Mouse (Mus musculus) retina, postnatal 1 day (tissue): ENCODE results near the gene Mup6.
"Not testable (repeated sequence)": the region's sequence is repeated elsewhere in the genome, so short reads cannot be mapped to it uniquely, and the experiment has no call there.

Experiments used
- DNase-seq: peaks from one replicate; pipeline ENCODE4 v3.0.0-alpha.2; 2012

Mup6 gene

GRCm38 (mm10) chr4:59963405-59964344 lies at the start of gene Mup6:
Mup6 (plus strand) TSS chr4:59964294.
- no peak for DNase-seq

- DNase-seq: no peak
Measured at GRCm38 (mm10) chr4:59914608-59915403, 49.3 kb upstream of the Mup6 start, which contains the start of gene Slc46a2. Slc46a2 (minus strand) TSS chr4:59915056.

GRCm38 (mm10) chr4:59917966-59918365 lies 46.1 kb upstream of the Mup6 start:
- DNase-seq: no peak

- DNase-seq: no peak
Measured at GRCm38 (mm10) chr4:59925082-59925481, 39.0 kb upstream of the Mup6 start.

GRCm38 (mm10) chr4:59927666-59928065 lies 36.4 kb upstream of the Mup6 start:
- DNase-seq: no peak

GRCm38 (mm10) chr4:59928347-59928746 lies 35.7 kb upstream of the Mup6 start:
- peak; percentile 73 for DNase-seq

GRCm38 (mm10) chr4:59932505-59933281 lies 31.4 kb upstream of the Mup6 start:
- peak; percentile 31 for DNase-seq

GRCm38 (mm10) chr4:59937543-59937942 lies 26.6 kb upstream of the Mup6 start:
- DNase-seq: no peak

GRCm38 (mm10) chr4:59960610-59961009 lies 3.5 kb upstream of the Mup6 start, which contains the start of gene Mup4:
Mup4 (minus strand) TSS chr4:59960710.
- DNase-seq: no peak

GRCm38 (mm10) chr4:59997894-59998293 lies 33.8 kb downstream of the Mup6 start:
- not testable (repeated sequence) for DNase-seq

GRCm38 (mm10) chr4:60020141-60020540 lies 56.0 kb downstream of the Mup6 start:
- DNase-seq: not testable (repeated sequence)

- not testable (repeated sequence) for DNase-seq
Measured at GRCm38 (mm10) chr4:60029334-60030111, 65.4 kb downstream of the Mup6 start.
